Mouse (Mus musculus): ENCODE data around the gene Cyp3a13.
"Not testable (repeated sequence)": the region's sequence is repeated elsewhere in the genome, so short reads cannot be mapped to it uniquely, and the experiment has no call there.

- not testable (repeated sequence) for TF ChIP-seq CTCF, EP300 (IDR thresholded peaks at IDR 0.05; ENCODE audit: low read depth)
These were observed 71.1 kb downstream of the Cyp3a13 start for GRCm38 (mm10) chr5:137850313-137850712.
